ENCODE assay signal across 9 mouse cellular contexts in genomic region chr11:26962040-26962927, GRCm38 (mm10).
A peak's percentile ranks its signal among the peaks of the same experiment; 100 is the strongest.
DNase-seq lines count a peak whose midpoint lies in the region; ATAC-seq lines count a peak whose summit lies in the region.
"Had no signal": no experiment of that assay in that cellular context is flagged by ENCODE, and none has a peak within 500 bp of the region (broad histone marks: within the 10 kb centered on the region; RNA-seq: fewer than 3 reads in every experiment).

No protein-coding gene starts in this region.

- 73% methylated on average over 18 of the region's 18 CpGs for WGBS in midbrain, embryonic 10.5 days
- WGBS in midbrain, embryonic 11.5 days, result 71% methylated on average over 18 of the region's 18 CpGs
- WGBS in hindbrain, embryonic 12.5 days, result 64% methylated on average over 18 of the region's 18 CpGs
- 48% methylated on average over 18 of the region's 18 CpGs for WGBS in stomach, embryonic 16.5 days

- H3K27ac ChIP-seq in midbrain, embryonic 10.5 days (replicated peaks), result peak overlapping the region; percentile 70
- H3K27ac ChIP-seq in midbrain, embryonic 11.5 days (ENCODE audit: low read depth, low read length), result no peak overlapping the region
- no peak overlapping the region for H3K27ac ChIP-seq in hindbrain, embryonic 12.5 days
- H3K27ac ChIP-seq in stomach, embryonic 16.5 days (ENCODE audit: low read length), result peak overlapping the region; percentile 10; the same call in 1 of the 2 replicates

- H3K4me1 ChIP-seq in midbrain, embryonic 10.5 days, result peaks cover 25% of the 10 kb centered on the region
- peaks cover 6% of the 10 kb centered on the region for H3K4me1 ChIP-seq in midbrain, embryonic 11.5 days (ENCODE audit: control insufficient read depth, insufficient read depth, low read length)
- H3K4me1 ChIP-seq in hindbrain, embryonic 12.5 days, result peaks cover 14% of the 10 kb centered on the region
- H3K4me1 ChIP-seq in stomach, embryonic 16.5 days (ENCODE audit: control insufficient read depth, insufficient read depth, low read length), result peaks cover 3% of the 10 kb centered on the region; the same call in 1 of the 2 replicates

- ATAC-seq in midbrain, embryonic 11.5 days (ENCODE audit: low FRiP score), result no peak
- peak; percentile 29; the same call in 1 of the 2 replicates for ATAC-seq in hindbrain, embryonic 12.5 days (ENCODE audit: low FRiP score)
- no peak for ATAC-seq in stomach, embryonic 16.5 days (ENCODE audit: insufficient read depth, low FRiP score)

- no peaks in the 10 kb centered on the region for H3K36me3 ChIP-seq in midbrain, embryonic 10.5 days
- H3K36me3 ChIP-seq in midbrain, embryonic 11.5 days (ENCODE audit: control insufficient read depth, insufficient read depth, low read length), result no peaks in the 10 kb centered on the region
- H3K36me3 ChIP-seq in hindbrain, embryonic 12.5 days, result no peaks in the 10 kb centered on the region
- H3K36me3 ChIP-seq in stomach, embryonic 16.5 days (ENCODE audit: control insufficient read depth, insufficient read depth, low read length), result no peaks in the 10 kb centered on the region

- DNase-seq in embryo, embryonic 10.5 days (ENCODE audit: low spot score), result peak; percentile 5
- DNase-seq in embryo, embryonic 9.5 days (ENCODE audit: extremely low spot score), result no peak
- no peak for DNase-seq in midbrain, embryonic 10.5 days (ENCODE audit: low spot score)
- no peak for DNase-seq in midbrain, embryonic 11.5 days (ENCODE audit: low spot score, missing footprints)
- no peak for DNase-seq in T-cell, adult 2 months (ENCODE audit: low spot score)
- DNase-seq in adrenal gland, adult 18-20 months (ENCODE audit: low spot score in 2 of 2), result no peak

- H3K9me3 ChIP-seq in midbrain, embryonic 10.5 days (replicated peaks), result no peaks in the 10 kb centered on the region
- H3K9me3 ChIP-seq in midbrain, embryonic 11.5 days (ENCODE audit: control insufficient read depth, low read length), result no peaks in the 10 kb centered on the region
- no peaks in the 10 kb centered on the region for H3K9me3 ChIP-seq in hindbrain, embryonic 12.5 days (replicated peaks)
- no peaks in the 10 kb centered on the region for H3K9me3 ChIP-seq in stomach, embryonic 16.5 days (replicated peaks; ENCODE audit: control insufficient read depth, low read length)

- H3K27me3 ChIP-seq in midbrain, embryonic 10.5 days (ENCODE audit: low read depth, poor library complexity, severe bottlenecking), result no peaks in the 10 kb centered on the region
- no peaks in the 10 kb centered on the region for H3K27me3 ChIP-seq in midbrain, embryonic 11.5 days (ENCODE audit: control insufficient read depth, insufficient read depth, low read length)
- H3K27me3 ChIP-seq in hindbrain, embryonic 12.5 days, result no peaks in the 10 kb centered on the region
- no peaks in the 10 kb centered on the region for H3K27me3 ChIP-seq in stomach, embryonic 16.5 days (ENCODE audit: control insufficient read depth, insufficient read depth, low read length)

- no peak overlapping the region for H3K9ac ChIP-seq in midbrain, embryonic 11.5 days (ENCODE audit: low read length)
- H3K9ac ChIP-seq in hindbrain, embryonic 12.5 days, result no peak overlapping the region
- H3K9ac ChIP-seq in stomach, embryonic 16.5 days (ENCODE audit: low read length), result no peak overlapping the region

- H3K4me2 ChIP-seq in midbrain, embryonic 11.5 days, result no peak overlapping the region
- H3K4me2 ChIP-seq in hindbrain, embryonic 12.5 days (replicated peaks), result no peak overlapping the region
- no peak overlapping the region for H3K4me2 ChIP-seq in stomach, embryonic 16.5 days (ENCODE audit: low read depth, low read length)

- H3K4me3 ChIP-seq in midbrain, embryonic 10.5 days, result no peak overlapping the region
- no peak overlapping the region for H3K4me3 ChIP-seq in midbrain, embryonic 11.5 days (ENCODE audit: low read depth, low read length)
- H3K4me3 ChIP-seq in hindbrain, embryonic 12.5 days, result no peak overlapping the region
- H3K4me3 ChIP-seq in stomach, embryonic 16.5 days (replicated peaks; ENCODE audit: low read length), result no peak overlapping the region
- H3K4me3 ChIP-seq: myocyte had no signal

Comparison
In these comparisons a context has a peak if more than half of its experiments do, and no peak if none do; other contexts are left out.
1. H3K27ac ChIP-seq: peak in midbrain, embryonic 10.5 days (single experiment) and stomach, embryonic 16.5 days (single experiment); none in midbrain, embryonic 11.5 days (single experiment) and hindbrain, embryonic 12.5 days (single experiment).